Mouse (Mus musculus) ES-E14 (cell line): ENCODE data around the gene Bpifb3.

Experiments
- CHD2 ChIP-seq: IDR thresholded peaks from 2 replicates; pipeline ENCODE4 v1.6.1; 2014; ENCODE audit warnings: mild to moderate bottlenecking, low read depth, low read length, inconsistent platforms
- ZC3H11A ChIP-seq: IDR thresholded peaks from 2 replicates; pipeline ENCODE4 v1.6.1; 2012; ENCODE audit warnings: low read depth, mild to moderate bottlenecking, inconsistent platforms, low read length, borderline replicate concordance
- ZNF384 ChIP-seq: IDR thresholded peaks from 2 replicates; pipeline ENCODE4 v1.6.1; 2012; ENCODE audit warnings: low read depth, low read length, inconsistent platforms

GRCm38 (mm10) chr2:153953836-153954235, 35.8 kb downstream of the Bpifb3 start:
- peak; percentile 28; the same call in 1 of the 2 replicates for TF ChIP-seq ZC3H11A
- no peak for TF ChIP-seq CHD2
- TF ChIP-seq ZNF384, result no peak
